Mouse (Mus musculus) midbrain, embryonic 12.5 days (tissue): ENCODE measurements around the gene Kdm2a. TPM values are rescaled to one million over a fixed set of nuclear protein-coding genes. Genes with fewer than 3 reads are reported as not detected.

Experiments
- ATAC-seq: fragments of 200-750 bp; cut with Nextera tagmentation; 2 replicates; pipeline ENCODE4 v1.8.0; 2017; ENCODE audit warnings: low read depth, moderate TSS enrichment, moderate library complexity; ENCODE audit not compliant: low FRiP score
- H3K27ac ChIP-seq: fragments of 300-500 bp; sonication (generic); replicated peaks from 2 replicates; pipeline ENCODE4 v1.5.1; 2016; ENCODE audit warnings: mild to moderate bottlenecking
- H3K27me3 ChIP-seq: fragments of 300-500 bp; sonication (generic); 2 replicates; pipeline ENCODE4 v1.6.1; 2016; ENCODE audit warnings: mild to moderate bottlenecking
- H3K36me3 ChIP-seq: fragments of 300-500 bp; sonication (generic); 2 replicates; pipeline ENCODE4 v1.6.1; 2016
- H3K4me1 ChIP-seq: fragments of 300-500 bp; sonication (generic); 2 replicates; pipeline ENCODE4 v1.6.1; 2016
- H3K4me2 ChIP-seq: fragments of 300-500 bp; sonication (generic); replicated peaks from 2 replicates; pipeline ENCODE4 v1.6.1; 2016; ENCODE audit warnings: mild to moderate bottlenecking, moderate library complexity
- H3K4me3 ChIP-seq: fragments of 300-500 bp; sonication (generic); 2 replicates; pipeline ENCODE4 v1.5.1; 2016; ENCODE audit warnings: mild to moderate bottlenecking
- H3K9ac ChIP-seq: fragments of 300-500 bp; sonication (generic); replicated peaks from 2 replicates; pipeline ENCODE4 v1.6.1; 2016; ENCODE audit warnings: mild to moderate bottlenecking, moderate library complexity
- H3K9me3 ChIP-seq: fragments of 300-500 bp; sonication (generic); 2 replicates; pipeline ENCODE4 v1.6.1; 2016; ENCODE audit warnings: mild to moderate bottlenecking
- WGBS: fragments of 180-500 bp; shearing (Covaris S2); methylation state at CpG from one replicate; pipeline ENCODE4 v1.1.7; 2016; 5-methylcytosine and 5-hydroxymethylcytosine counted together
- polyA plus RNA-seq: library from polyadenylated mRNA; unstranded; fragments of >200 nt; fragmentation: Nextera tagmentation; extraction: Ambion mirVana; gene quantifications from 2 replicates; pipeline ENCODE4 v1.2.1, GENCODE M21; 2016

Kdm2a gene
- polyA plus RNA-seq, 1 experiment from 2014 or later, result 58.0 TPM

DNA sequence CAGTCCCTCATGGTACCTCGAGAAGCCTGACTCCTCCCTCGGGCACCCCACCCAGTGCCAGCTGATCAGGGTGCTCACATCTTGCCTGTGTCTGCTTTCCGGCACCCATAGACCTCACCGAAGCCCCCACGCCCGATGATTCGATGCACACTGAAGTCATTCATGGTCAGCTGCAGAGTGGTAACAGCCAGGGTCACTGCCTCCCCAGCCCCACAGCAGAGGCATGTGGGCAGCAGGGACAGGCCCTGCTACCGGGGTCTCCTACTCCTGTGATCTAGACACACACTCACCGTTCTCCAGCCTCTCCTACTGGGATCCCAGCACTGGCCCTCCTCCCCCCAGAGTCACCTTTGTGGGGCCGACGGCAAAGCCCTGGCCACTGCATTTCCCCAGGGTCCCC lies 106.9 kb downstream of the Kdm2a start:
- Histone ChIP-seq H3K9ac (no peak overlapping the region; the same call in 1 of the 2 replicates), H3K36me3 (peaks cover 77% of the 10 kb centered on the region)
- WGBS, result 92% methylated on average over 11 of the region's 11 CpGs

DNA sequence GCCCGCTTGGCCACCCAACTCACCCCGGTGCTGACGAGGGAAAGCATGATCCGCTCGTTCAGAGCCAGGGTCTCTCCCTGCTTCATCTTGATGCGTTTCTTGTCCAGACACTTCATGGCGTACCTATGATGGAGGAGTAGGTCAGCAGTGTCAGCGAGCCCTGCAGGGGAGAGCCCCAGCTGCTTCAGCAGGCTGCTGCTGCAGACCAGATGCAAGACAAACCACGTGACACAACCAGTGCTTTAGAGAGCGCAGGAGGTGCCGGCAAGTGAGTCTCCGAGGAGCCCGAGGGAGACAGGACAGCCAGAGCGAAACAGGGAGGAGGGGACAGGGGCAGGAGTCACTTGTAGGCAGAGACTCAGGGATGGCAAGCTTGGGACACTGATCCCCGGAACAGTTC lies 107.3 kb downstream of the Kdm2a start:
- H3K4me2 ChIP-seq, result no peak overlapping the region
- peaks cover 81% of the 10 kb centered on the region for H3K36me3 ChIP-seq
- 80% methylated on average over 15 of the region's 15 CpGs for WGBS
- no peaks in the 10 kb centered on the region for H3K9me3 ChIP-seq
- H3K27me3 ChIP-seq, result no peaks in the 10 kb centered on the region
- ATAC-seq, result no peak
- H3K27ac ChIP-seq, result no peak overlapping the region
- no peak overlapping the region for H3K9ac ChIP-seq
- H3K4me1 ChIP-seq, result no peaks in the 10 kb centered on the region
- no peak overlapping the region for H3K4me3 ChIP-seq

More for the DNA sequence above, 106.9 kb downstream of the Kdm2a start:
- H3K27ac ChIP-seq, result no peak overlapping the region
- H3K9me3 ChIP-seq, result no peaks in the 10 kb centered on the region
- no peak for ATAC-seq
- H3K27me3 ChIP-seq, result no peaks in the 10 kb centered on the region
- no peak overlapping the region for H3K4me2 ChIP-seq
- H3K4me3 ChIP-seq, result no peak overlapping the region
- no peaks in the 10 kb centered on the region for H3K4me1 ChIP-seq

DNA sequence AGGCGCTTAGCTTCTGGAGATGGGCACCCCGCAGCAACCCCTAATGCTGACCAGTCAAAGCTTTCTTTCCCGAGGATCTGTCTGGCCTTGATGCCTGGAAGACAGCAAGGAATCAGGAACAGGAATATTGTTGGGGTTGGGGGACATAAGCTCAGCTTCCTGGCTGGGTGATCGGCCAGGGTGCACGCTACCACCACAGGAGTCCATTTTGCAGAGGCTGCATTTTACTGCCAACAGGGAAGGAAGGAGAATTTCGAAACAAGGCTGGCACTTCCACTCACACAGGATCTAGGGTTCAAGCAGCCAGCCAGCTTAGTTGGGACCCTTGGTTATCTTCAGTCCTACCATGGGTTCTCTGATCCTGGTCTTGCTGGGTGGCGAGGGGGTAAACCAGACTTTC lies 114.4 kb downstream of the Kdm2a start:
- Histone ChIP-seq H3K9me3 (no peaks in the 10 kb centered on the region), H3K4me3 (peak overlapping the region; percentile 70), H3K27ac (0 out of 2 replicates have a peak overlapping the region, but pooled peaks have one; percentile 20), H3K9ac (peak overlapping the region; percentile 71; the same call in 1 of the 2 replicates), H3K27me3 (peaks cover 18% of the 10 kb centered on the region; the same call in 1 of the 2 replicates), H3K4me2 (peak overlapping the region; percentile 78), H3K36me3 (peaks cover 49% of the 10 kb centered on the region), H3K4me1 (peaks cover 15% of the 10 kb centered on the region)
- 54% methylated on average over 7 of the region's 7 CpGs for WGBS
- ATAC-seq, result no peak

GRCm38 (mm10) chr19:4282898-4283553 lies 115.1 kb downstream of the Kdm2a start, which contains the start of gene Ankrd13d:
Ankrd13d (minus strand) TSS chr19:4283137.
- H3K4me3 ChIP-seq, result peak within 1 kb of the TSS; percentile 70
- ATAC-seq, result peak; percentile 96
- peaks cover 43% of the 10 kb centered on the region for H3K36me3 ChIP-seq
- peaks cover 15% of the 10 kb centered on the region for H3K4me1 ChIP-seq
- WGBS, result under 1% methylated on average over 47 of the region's 50 CpGs
- peak within 1 kb of the TSS; percentile 42; the same call in 1 of the 2 replicates for H3K27ac ChIP-seq
- peaks cover 18% of the 10 kb centered on the region; the same call in 1 of the 2 replicates for H3K27me3 ChIP-seq
- H3K9ac ChIP-seq, result peak within 1 kb of the TSS; percentile 71
- H3K9me3 ChIP-seq, result no peaks in the 10 kb centered on the region
- H3K4me2 ChIP-seq, result peak within 1 kb of the TSS; percentile 78

GRCm38 (mm10) chr19:4280425-4280824 lies 117.7 kb downstream of the Kdm2a start:
- 93% methylated on average over 9 of the region's 9 CpGs for WGBS

GRCm38 (mm10) chr19:4279487-4279886 lies 118.6 kb downstream of the Kdm2a start:
- Histone ChIP-seq H3K27ac (no peak overlapping the region), H3K4me1 (peaks cover 15% of the 10 kb centered on the region), H3K9me3 (0 out of 2 replicates have a peak, but pooled peaks cover 6% of the 10 kb centered on the region), H3K4me2 (no peak overlapping the region), H3K9ac (no peak overlapping the region), H3K27me3 (peaks cover 18% of the 10 kb centered on the region; the same call in 1 of the 2 replicates), H3K36me3 (peaks cover 13% of the 10 kb centered on the region), H3K4me3 (no peak overlapping the region)
- WGBS, result 97% methylated on average over 1 of the region's 1 CpGs
- no peak for ATAC-seq

More at GRCm38 (mm10) chr19:4280425-4280824, 117.7 kb downstream of the Kdm2a start:
- Histone ChIP-seq H3K9me3 (0 out of 2 replicates have a peak, but pooled peaks cover 6% of the 10 kb centered on the region), H3K36me3 (peaks cover 17% of the 10 kb centered on the region), H3K9ac (no peak overlapping the region), H3K4me2 (no peak overlapping the region), H3K27ac (no peak overlapping the region), H3K4me3 (no peak overlapping the region), H3K27me3 (peaks cover 18% of the 10 kb centered on the region; the same call in 1 of the 2 replicates), H3K4me1 (peaks cover 15% of the 10 kb centered on the region)
- ATAC-seq, result no peak

DNA sequence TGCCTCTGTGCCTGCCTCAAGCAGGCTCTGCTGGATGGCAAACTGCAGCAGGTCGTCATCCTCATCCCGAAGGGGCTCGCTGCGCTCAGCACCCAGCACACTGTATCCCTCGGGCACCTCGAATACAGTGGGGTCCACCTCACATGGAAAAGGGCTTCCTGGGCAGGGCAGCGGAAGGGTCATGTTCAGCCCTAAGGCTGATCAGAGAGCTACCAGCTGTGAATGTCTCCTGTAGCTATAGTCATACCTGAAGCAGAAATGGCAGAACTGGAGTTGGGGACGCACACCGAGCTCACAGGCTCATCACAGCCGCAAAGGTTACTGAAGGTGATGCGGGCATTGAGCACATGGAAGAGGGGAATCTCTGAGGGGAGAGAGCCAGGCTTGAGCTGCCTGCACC lies 127.1 kb downstream of the Kdm2a start:
- 91% methylated on average over 11 of the region's 11 CpGs for WGBS

DNA sequence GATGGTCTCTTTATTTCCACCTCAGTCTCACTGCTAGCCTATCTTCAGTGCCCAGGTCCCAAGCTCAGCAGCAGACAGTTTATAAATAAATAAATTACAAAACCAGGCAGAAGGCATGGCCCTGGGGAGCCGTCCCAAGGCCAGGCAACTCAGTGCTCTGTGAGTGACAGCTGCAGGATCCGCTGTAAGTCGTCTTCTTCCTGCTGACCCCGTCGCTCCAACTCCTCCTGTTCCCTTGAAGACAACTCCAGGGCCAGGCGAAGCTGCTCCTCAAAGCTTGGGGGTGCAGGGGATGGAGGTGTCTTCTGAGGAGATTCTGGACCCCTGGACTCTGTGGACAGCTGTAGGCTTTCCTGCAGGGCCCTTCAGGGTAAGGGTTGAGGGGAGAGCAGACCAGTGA lies 127.9 kb downstream of the Kdm2a start:
- Histone ChIP-seq H3K4me3 (no peak overlapping the region), H3K36me3 (peaks cover 7% of the 10 kb centered on the region), H3K9me3 (no peaks in the 10 kb centered on the region), H3K4me1 (peaks cover 11% of the 10 kb centered on the region), H3K4me2 (no peak overlapping the region), H3K27ac (no peak overlapping the region), H3K27me3 (peaks cover 49% of the 10 kb centered on the region), H3K9ac (no peak overlapping the region)
- ATAC-seq, result no peak
- WGBS, result 78% methylated on average over 6 of the region's 6 CpGs

More for the DNA sequence above, 127.1 kb downstream of the Kdm2a start:
- Histone ChIP-seq H3K4me1 (peaks cover 11% of the 10 kb centered on the region), H3K36me3 (peaks cover 7% of the 10 kb centered on the region), H3K4me3 (no peak overlapping the region), H3K9me3 (0 out of 2 replicates have a peak, but pooled peaks cover 3% of the 10 kb centered on the region), H3K27me3 (peaks cover 46% of the 10 kb centered on the region), H3K9ac (no peak overlapping the region), H3K4me2 (no peak overlapping the region), H3K27ac (no peak overlapping the region)
- ATAC-seq, result no peak

- whole genome bisulfite sequencing, result 8% methylated on average over 46 of the region's 46 CpGs
These were observed 129.3 kb downstream of the Kdm2a start, which contains the start of gene Ssh3 for GRCm38 (mm10) chr19:4268566-4269361. Ssh3 (minus strand) TSS chr19:4269180.

DNA sequence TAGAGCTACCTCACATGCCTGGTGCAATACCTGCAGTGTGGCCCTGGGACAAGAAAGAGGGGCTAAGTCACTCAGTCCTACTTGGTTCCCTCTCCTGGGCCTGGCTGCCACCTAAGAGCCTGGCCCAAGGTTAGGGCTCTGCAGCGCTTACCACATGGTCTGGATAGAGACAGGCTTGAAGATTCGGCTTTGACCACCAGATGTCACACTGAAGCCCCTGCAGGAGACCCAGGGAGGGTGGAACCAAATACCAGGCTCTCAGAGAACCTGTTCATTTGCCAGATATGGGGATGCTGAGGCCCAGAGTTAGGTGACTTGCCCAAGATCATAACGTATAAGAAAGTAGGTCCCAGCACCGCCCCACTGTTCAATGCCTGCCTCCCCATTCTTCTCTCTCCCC lies 132.1 kb downstream of the Kdm2a start:
- H3K9ac ChIP-seq, result no peak overlapping the region
- H3K9me3 ChIP-seq, result no peaks in the 10 kb centered on the region
- no peak for ATAC-seq
- WGBS, result 62% methylated on average over 4 of the region's 4 CpGs
- no peak overlapping the region for H3K4me3 ChIP-seq
- H3K4me1 ChIP-seq, result peaks cover 11% of the 10 kb centered on the region
- no peak overlapping the region for H3K27ac ChIP-seq
- H3K27me3 ChIP-seq, result peaks cover 47% of the 10 kb centered on the region
- H3K36me3 ChIP-seq, result no peaks in the 10 kb centered on the region
- H3K4me2 ChIP-seq, result no peak overlapping the region

More at GRCm38 (mm10) chr19:4268566-4269361, 129.3 kb downstream of the Kdm2a start, which contains the start of gene Ssh3:
- H3K4me2 ChIP-seq, result peak within 1 kb of the TSS; percentile 49
- peaks cover 49% of the 10 kb centered on the region for H3K27me3 ChIP-seq
- no peak within 1 kb of the TSS for H3K27ac ChIP-seq
- H3K4me3 ChIP-seq, result peak within 1 kb of the TSS; percentile 33
- H3K36me3 ChIP-seq, result peaks cover 7% of the 10 kb centered on the region
- no peak for ATAC-seq
- H3K4me1 ChIP-seq, result peaks cover 11% of the 10 kb centered on the region
- 0 out of 2 replicates have a peak within 1 kb of the TSS, but pooled peaks have one; percentile 4 for H3K9ac ChIP-seq
- H3K9me3 ChIP-seq, result no peaks in the 10 kb centered on the region
